Mouse (Mus musculus): ENCODE measurements around the gene Mb. TPM values are rescaled to one million over a fixed set of nuclear protein-coding genes. Genes with fewer than 3 reads are reported as not detected.

Mb gene
- not detected for total RNA-seq (2023)

GRCm38 (mm10) chr15:77050570-77050969 is at the start of gene Mb:
Mb (minus strand) TSS chr15:77050670.

GRCm38 (mm10) chr15:77044597-77045320 is 5.7 kb downstream of the Mb start, which contains the start of gene Apol6:
Apol6 (plus strand) TSS chr15:77044729.

Other genes starting within 250 kb of the Mb start
- 13.2 TPM for gene Zfp251, start 179.2 kb downstream of the Mb start, total RNA-seq (2023)
- 18.2 TPM for gene Zfp7, start 171.4 kb downstream of the Mb start, total RNA-seq (2023)
- gene Gm49527, start 171.3 kb downstream of the Mb start, total RNA-seq (2023) = 2.6 TPM
- 1.3 TPM for gene Zfp647, start 125.2 kb downstream of the Mb start, total RNA-seq (2023)
- gene 1110038F14Rik, start 102.2 kb downstream of the Mb start, total RNA-seq (2023) = 42.0 TPM
- gene Apol6, start 5.9 kb downstream of the Mb start, total RNA-seq (2023) = not detected

All from CD8-positive naive resting alpha-beta T cell, adult 57 days (primary cell).